21 mouse cellular contexts compared by ENCODE assay signal in the genomic region with DNA sequence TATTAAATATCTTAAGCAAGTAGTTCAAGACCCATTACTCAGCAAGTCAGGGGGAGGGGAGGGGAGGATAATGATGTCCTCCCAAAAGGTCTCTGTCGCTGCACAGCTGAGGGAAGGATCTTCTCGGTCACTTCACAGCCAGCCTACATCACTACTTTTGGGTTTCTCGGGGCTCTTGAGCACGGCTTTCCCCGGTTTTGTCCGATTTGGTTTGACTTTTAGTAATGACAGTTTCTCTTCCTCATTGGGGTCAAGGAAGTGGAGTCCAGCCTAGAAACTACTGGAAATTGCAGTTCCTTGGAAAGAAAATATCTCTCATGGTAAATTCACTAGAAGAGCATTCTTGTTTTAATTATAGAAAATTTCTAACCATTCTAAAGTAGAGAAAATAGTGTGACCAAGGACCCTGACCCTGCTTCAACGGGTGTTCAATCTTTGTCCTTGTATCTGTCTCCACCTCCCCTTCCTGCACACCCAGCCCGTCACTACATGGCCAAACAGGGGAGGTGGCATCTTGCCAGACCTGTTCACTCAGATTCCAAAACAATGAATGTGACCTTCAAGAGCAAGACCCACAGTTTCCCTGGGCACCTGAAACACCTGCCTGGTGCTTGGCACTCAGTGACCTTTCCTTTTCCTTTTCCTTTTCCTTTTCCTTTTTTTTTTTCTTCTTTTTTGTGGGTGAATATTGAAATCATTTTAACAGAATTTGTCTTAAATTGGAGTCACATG. TPM values are rescaled to one million over a fixed set of nuclear protein-coding genes. Genes with fewer than 3 reads are reported as not detected.
DNase-seq lines count a peak whose midpoint lies in the region; ATAC-seq and TF ChIP-seq lines count a peak whose summit lies in the region.
"Had no signal": no experiment of that assay in that cellular context is flagged by ENCODE, and none has a peak within 500 bp of the region (broad histone marks: within the 10 kb centered on the region; RNA-seq: fewer than 3 reads in every experiment).

No protein-coding gene starts in this region.

- H3K36me3 ChIP-seq in kidney, embryonic 16.5 days (ENCODE audit: insufficient read depth, low read length) = peaks cover 35% of the 10 kb centered on the region
- peaks cover 9% of the 10 kb centered on the region; the same call in 1 of the 2 replicates for H3K36me3 ChIP-seq in lung, postnatal 0 days (ENCODE audit: insufficient read depth, low read length)

- no peak overlapping the region for H3K27ac ChIP-seq in kidney, embryonic 16.5 days (ENCODE audit: low read length)
- H3K27ac ChIP-seq in lung, postnatal 0 days (ENCODE audit: low read length) = peak overlapping the region; percentile 10; the same call in 1 of the 2 replicates
- H3K27ac ChIP-seq: embryonic facial prominence, embryonic 12.5 days; forebrain, embryonic 13.5 days; heart, embryonic 13.5 days; hindbrain, postnatal 0 days; limb, embryonic 15.5 days had no signal

- H3K4me2 ChIP-seq in kidney, embryonic 16.5 days (replicated peaks; ENCODE audit: low read depth, low read length) = no peak overlapping the region
- H3K4me2 ChIP-seq in lung, postnatal 0 days (replicated peaks; ENCODE audit: low read depth, low read length) = no peak overlapping the region
- H3K4me2 ChIP-seq: embryonic facial prominence, embryonic 12.5 days; forebrain, embryonic 13.5 days; heart, embryonic 13.5 days; limb, embryonic 15.5 days had no signal

- no peak for TF ChIP-seq CTCF in lung, postnatal 0 days (IDR thresholded peaks at IDR 0.05)
- TF ChIP-seq CTCF in lung, adult 2 months (IDR thresholded peaks at IDR 0.05; ENCODE audit: insufficient read depth, low read length) = no peak

- DNase-seq in kidney, adult 11 months = peak; percentile 36
- peak; percentile 55 for DNase-seq in lung, postnatal 0 days (ENCODE audit: low spot score)
- DNase-seq in lung, adult 2 months = no peak
- DNase-seq in kidney, postnatal 10 days = peak; percentile 61
- DNase-seq in lung, postnatal 36 days = peak; percentile 53
- no peak for DNase-seq in B cell, adult 2 months
- DNase-seq: heart, adult 18-20 months; liver, postnatal 0 days; right cerebral cortex, postnatal 25 days; thymus, adult 2 months had no signal

- H3K9me3 ChIP-seq in kidney, embryonic 16.5 days (ENCODE audit: low read length) = no peaks in the 10 kb centered on the region
- H3K9me3 ChIP-seq in lung, postnatal 0 days (ENCODE audit: low read length) = no peaks in the 10 kb centered on the region
- H3K9me3 ChIP-seq: embryonic facial prominence, embryonic 12.5 days; forebrain, embryonic 13.5 days; heart, embryonic 13.5 days; limb, embryonic 15.5 days had no signal

- no peak overlapping the region for H3K9ac ChIP-seq in kidney, embryonic 16.5 days (replicated peaks; ENCODE audit: low read length)
- H3K9ac ChIP-seq in lung, postnatal 0 days (replicated peaks; ENCODE audit: low read depth) = no peak overlapping the region
- H3K9ac ChIP-seq: embryonic facial prominence, embryonic 12.5 days; forebrain, embryonic 13.5 days; heart, embryonic 13.5 days; limb, embryonic 15.5 days; liver, postnatal 0 days had no signal

- TF ChIP-seq POLR2A in lung, adult 2 months (IDR thresholded peaks at IDR 0.05; ENCODE audit: borderline replicate concordance, extremely low read depth, low read depth, low read length) = no peak

- H3K4me3 ChIP-seq in kidney, embryonic 16.5 days (ENCODE audit: low read length) = no peak overlapping the region
- H3K4me3 ChIP-seq in lung, postnatal 0 days (ENCODE audit: low read depth, low read length) = no peak overlapping the region
- H3K4me3 ChIP-seq in lung, adult 2 months (replicated peaks; ENCODE audit: extremely low read depth, low read depth, low read length) = no peak overlapping the region
- H3K4me3 ChIP-seq: embryonic facial prominence, embryonic 12.5 days; erythroblast, embryonic 14.5 days; forebrain, embryonic 13.5 days; heart, embryonic 13.5 days; limb, embryonic 15.5 days had no signal

- no peak for TF ChIP-seq EP300 in lung, postnatal 0 days (IDR thresholded peaks at IDR 0.05)

- 76% methylated on average over 8 of the region's 8 CpGs for WGBS in kidney, embryonic 16.5 days
- 70% methylated on average over 8 of the region's 8 CpGs for WGBS in lung, postnatal 0 days
- WGBS in lung, adult 2 months = 68% methylated on average over 8 of the region's 8 CpGs

- H3K4me1 ChIP-seq in kidney, embryonic 16.5 days (ENCODE audit: insufficient read depth, low read length) = no peaks in the 10 kb centered on the region
- no peaks in the 10 kb centered on the region for H3K4me1 ChIP-seq in lung, postnatal 0 days (ENCODE audit: insufficient read depth, low read depth, low read length)
- peaks cover 4% of the 10 kb centered on the region; the same call in 1 of the 2 replicates for H3K4me1 ChIP-seq in lung, adult 2 months (ENCODE audit: control insufficient read depth, insufficient read depth, low read length)
- H3K4me1 ChIP-seq: forebrain, embryonic 13.5 days; limb, embryonic 15.5 days had no signal

- no peak for ATAC-seq in kidney, embryonic 16.5 days (ENCODE audit: low FRiP score, low TSS enrichment)
- ATAC-seq in lung, postnatal 0 days = no peak
- ATAC-seq: forebrain, embryonic 13.5 days; hindbrain, postnatal 0 days; intestine, postnatal 0 days; liver, postnatal 0 days; midbrain, embryonic 16.5 days had no signal

- no peaks in the 10 kb centered on the region for H3K27me3 ChIP-seq in kidney, embryonic 16.5 days (ENCODE audit: insufficient read depth, low read length)
- no peaks in the 10 kb centered on the region for H3K27me3 ChIP-seq in lung, postnatal 0 days (replicated peaks; ENCODE audit: insufficient read depth, low read length)
- H3K27me3 ChIP-seq: embryonic facial prominence, embryonic 12.5 days; forebrain, embryonic 13.5 days; heart, embryonic 13.5 days; limb, embryonic 15.5 days had no signal

RNA-seq across cellular contexts. Expression of a gene that starts 0.6 kb away (rescaled TPM):
- polyA plus RNA-seq in kidney, embryonic 16.5 days (2015; fragmentation: Nextera tagmentation; extraction: Ambion mirVana) = not detected in 2 replicates
- polyA plus RNA-seq in lung, postnatal 0 days (2015; fragmentation: Nextera tagmentation; extraction: Ambion mirVana) = 0.13 TPM in 1 of 2 replicates, not detected in the other
- 0.18 TPM in 1 of 2 replicates, not detected in the other for polyA plus RNA-seq in lung, adult 2 months (2012; rRNA removed)
- polyA plus RNA-seq: embryonic facial prominence, embryonic 12.5 days; erythroblast, embryonic 14.5 days; forebrain, embryonic 13.5 days; heart, embryonic 13.5 days; hindbrain, postnatal 0 days; intestine, postnatal 0 days; limb, embryonic 15.5 days; liver, postnatal 0 days; midbrain, embryonic 16.5 days; spleen, adult 2 months; stomach, embryonic 14.5 days; thymus, adult 2 months had no signal

RNA-seq across cellular contexts. Expression of a gene that starts 8.3 kb away (rescaled TPM):
- polyA plus RNA-seq in kidney, embryonic 16.5 days (2015; fragmentation: Nextera tagmentation; extraction: Ambion mirVana) = 8.2 and 10.3 TPM in 2 replicates
- polyA plus RNA-seq in lung, postnatal 0 days (2015; fragmentation: Nextera tagmentation; extraction: Ambion mirVana) = 4.1 and 4.7 TPM in 2 replicates
- polyA plus RNA-seq in lung, adult 2 months (2012; rRNA removed) = 9.5 and 10.9 TPM in 2 replicates

Comparison
In these comparisons a context has a peak if more than half of its experiments do, and no peak if none do; other contexts are left out.
1. DNase-seq: peak in kidney, adult 11 months (single experiment), lung, postnatal 0 days (single experiment), kidney, postnatal 10 days (single experiment) and lung, postnatal 36 days (single experiment); none in lung, adult 2 months (single experiment) and B cell, adult 2 months (0 of 2).